Mouse (Mus musculus) activated CD4-positive, CD25-positive, alpha-beta regulatory T cell (primary cell): ENCODE results near the gene H2al2c. TPM values are rescaled to one million over a fixed set of nuclear protein-coding genes. Genes with fewer than 3 reads are reported as not detected.

Experiments used
- polyA plus RNA-seq, 2 experiments: library from polyadenylated mRNA; unstranded; fragments of 100-300 nt; shearing (Covaris generic); gene quantifications; one replicate each; pipeline ENCODE4 v1.2.1; 2017

H2al2c gene
- not detected for polyA plus RNA-seq

DNA sequence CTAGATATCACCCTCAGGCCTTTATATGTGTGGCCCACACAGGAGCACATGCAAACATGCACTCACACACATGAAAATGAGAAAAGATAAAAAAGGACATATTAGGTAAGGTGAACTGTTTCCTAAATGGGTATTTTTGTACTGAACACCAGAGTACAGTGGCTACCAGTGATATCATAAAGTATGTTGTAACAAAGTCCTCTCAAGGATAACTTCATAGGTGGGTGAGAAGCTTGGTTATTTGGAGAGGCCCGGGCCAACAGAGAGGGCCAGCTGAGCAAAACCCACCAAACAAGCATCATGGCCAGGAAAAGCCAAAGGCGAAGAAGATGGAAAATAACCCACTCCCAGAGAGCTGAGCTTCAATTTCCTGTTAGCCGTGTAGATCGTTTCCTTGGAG is at the start of gene H2al2c:
H2al2c (plus strand) TSS at position 301 of the 400 bp plus-strand sequence.

Other genes starting within 250 kb of the H2al2c start
- gene Sry, start 64.6 kb downstream of the H2al2c start, polyA plus RNA-seq: not detected
- not detected for gene H2al2b, start 121.6 kb downstream of the H2al2c start, polyA plus RNA-seq
- gene Gm4064, start 197.1 kb downstream of the H2al2c start, polyA plus RNA-seq: not detected
- gene Rbmy, start 231.6 kb downstream of the H2al2c start, polyA plus RNA-seq: not detected
- gene Gm10256, start 231.6 kb downstream of the H2al2c start, polyA plus RNA-seq: not detected